Mouse (Mus musculus): ENCODE data around the gene Rrn3. TPM values are rescaled to one million over a fixed set of nuclear protein-coding genes. Genes with fewer than 3 reads are reported as not detected.
A peak's percentile ranks its signal among the peaks of the same experiment; 100 is the strongest.
"Not testable (repeated sequence)": the region's sequence is repeated elsewhere in the genome, so short reads cannot be mapped to it uniquely, and the experiment has no call there.

Rrn3 gene
- polyA plus RNA-seq, 1 experiment = 52.4 TPM

- H3K27ac ChIP-seq (ENCODE audit: insufficient read depth, low read length) = no peak overlapping the region
- no peak overlapping the region for H3K4me3 ChIP-seq (ENCODE audit: insufficient read depth, low read length)
- H3K4me1 ChIP-seq (ENCODE audit: control insufficient read depth, insufficient read depth, low read length) = no peaks in the 10 kb centered on the region
- TF ChIP-seq POLR2A (IDR thresholded peaks at IDR 0.05; ENCODE audit: low read depth, low read length) (no peak), CTCF (IDR thresholded peaks at IDR 0.05; ENCODE audit: borderline replicate concordance, insufficient read depth, low read length) (no peak)
These were observed 30.5 kb upstream of the Rrn3 start for GRCm38 (mm10) chr16:13749981-13750380.

- H3K4me1 ChIP-seq (ENCODE audit: control insufficient read depth, insufficient read depth, low read length) = no peaks in the 10 kb centered on the region
These were observed 29.9 kb upstream of the Rrn3 start for GRCm38 (mm10) chr16:13750626-13751025.

GRCm38 (mm10) chr16:13753986-13754385 is 26.5 kb upstream of the Rrn3 start:
- no peak for TF ChIP-seq POLR2A (IDR thresholded peaks at IDR 0.05; ENCODE audit: low read depth, low read length)
- no peak for TF ChIP-seq CTCF (IDR thresholded peaks at IDR 0.05; ENCODE audit: borderline replicate concordance, insufficient read depth, low read length)
- no peak overlapping the region for H3K4me3 ChIP-seq (ENCODE audit: insufficient read depth, low read length)
- H3K4me1 ChIP-seq (ENCODE audit: control insufficient read depth, insufficient read depth, low read length) = no peaks in the 10 kb centered on the region
- no peak overlapping the region for H3K27ac ChIP-seq (ENCODE audit: insufficient read depth, low read length)

More at GRCm38 (mm10) chr16:13750626-13751025, 29.9 kb upstream of the Rrn3 start:
- H3K27ac ChIP-seq (ENCODE audit: insufficient read depth, low read length) = no peak overlapping the region
- H3K4me3 ChIP-seq (ENCODE audit: insufficient read depth, low read length) = no peak overlapping the region
- no peak for TF ChIP-seq CTCF (IDR thresholded peaks at IDR 0.05; ENCODE audit: borderline replicate concordance, insufficient read depth, low read length)

GRCm38 (mm10) chr16:13754400-13755190 is 25.9 kb upstream of the Rrn3 start:
- no peaks in the 10 kb centered on the region for H3K4me1 ChIP-seq (ENCODE audit: control insufficient read depth, insufficient read depth, low read length)
- H3K27ac ChIP-seq (ENCODE audit: insufficient read depth, low read length) = 0 out of 2 replicates have a peak overlapping the region, but pooled peaks have one; percentile 22
- H3K4me3 ChIP-seq (ENCODE audit: insufficient read depth, low read length) = peak overlapping the region; percentile 67
- no peak; the same call in 1 of the 2 replicates for TF ChIP-seq POLR2A (IDR thresholded peaks at IDR 0.05; ENCODE audit: low read depth, low read length)
- no peak for TF ChIP-seq CTCF (IDR thresholded peaks at IDR 0.05; ENCODE audit: borderline replicate concordance, insufficient read depth, low read length)

- TF ChIP-seq POLR2A (IDR thresholded peaks at IDR 0.05; ENCODE audit: low read depth, low read length) (no peak), CTCF (IDR thresholded peaks at IDR 0.05; ENCODE audit: borderline replicate concordance, insufficient read depth, low read length) (no peak)
- no peak overlapping the region for H3K4me3 ChIP-seq (ENCODE audit: insufficient read depth, low read length)
- no peak overlapping the region for H3K27ac ChIP-seq (ENCODE audit: insufficient read depth, low read length)
- no peaks in the 10 kb centered on the region for H3K4me1 ChIP-seq (ENCODE audit: control insufficient read depth, insufficient read depth, low read length)
These were observed 22.7 kb upstream of the Rrn3 start for GRCm38 (mm10) chr16:13757823-13758222.

GRCm38 (mm10) chr16:13762807-13763206 is 17.7 kb upstream of the Rrn3 start:
- not testable (repeated sequence) for H3K4me1 ChIP-seq (ENCODE audit: control insufficient read depth, insufficient read depth, low read length); H3K4me3 ChIP-seq (ENCODE audit: insufficient read depth, low read length); H3K27ac ChIP-seq (ENCODE audit: insufficient read depth, low read length)

- no peak overlapping the region for H3K27ac ChIP-seq (ENCODE audit: insufficient read depth, low read length)
- no peaks in the 10 kb centered on the region; the same call in 1 of the 2 replicates for H3K4me1 ChIP-seq (ENCODE audit: control insufficient read depth, insufficient read depth, low read length)
- TF ChIP-seq POLR2A (IDR thresholded peaks at IDR 0.05; ENCODE audit: low read depth, low read length) (no peak), CTCF (IDR thresholded peaks at IDR 0.05; ENCODE audit: borderline replicate concordance, insufficient read depth, low read length) (no peak)
- H3K4me3 ChIP-seq (ENCODE audit: insufficient read depth, low read length) = no peak overlapping the region
These were observed 16.0 kb upstream of the Rrn3 start for GRCm38 (mm10) chr16:13764519-13764918.

- Histone ChIP-seq H3K4me1 (ENCODE audit: control insufficient read depth, insufficient read depth, low read length) (no peaks in the 10 kb centered on the region; the same call in 1 of the 2 replicates), H3K27ac (ENCODE audit: insufficient read depth, low read length) (peak overlapping the region; percentile 96), H3K4me3 (ENCODE audit: insufficient read depth, low read length) (no peak overlapping the region)
- no peak for TF ChIP-seq POLR2A (IDR thresholded peaks at IDR 0.05; ENCODE audit: low read depth, low read length)
- no peak for TF ChIP-seq CTCF (IDR thresholded peaks at IDR 0.05; ENCODE audit: borderline replicate concordance, insufficient read depth, low read length)
These were observed 14.1 kb upstream of the Rrn3 start for GRCm38 (mm10) chr16:13766367-13766766.

GRCm38 (mm10) chr16:13771603-13772002 is 8.9 kb upstream of the Rrn3 start:
- not testable (repeated sequence) for H3K4me3 ChIP-seq (ENCODE audit: insufficient read depth, low read length); H3K4me1 ChIP-seq (ENCODE audit: control insufficient read depth, insufficient read depth, low read length); H3K27ac ChIP-seq (ENCODE audit: insufficient read depth, low read length)

GRCm38 (mm10) chr16:13772051-13772450 is 8.5 kb upstream of the Rrn3 start:
- not testable (repeated sequence) for H3K4me1 ChIP-seq (ENCODE audit: control insufficient read depth, insufficient read depth, low read length); H3K4me3 ChIP-seq (ENCODE audit: insufficient read depth, low read length); H3K27ac ChIP-seq (ENCODE audit: insufficient read depth, low read length)

GRCm38 (mm10) chr16:13774011-13774410 is 6.5 kb upstream of the Rrn3 start:
- H3K4me1 ChIP-seq (ENCODE audit: control insufficient read depth, insufficient read depth, low read length); H3K27ac ChIP-seq (ENCODE audit: insufficient read depth, low read length); H3K4me3 ChIP-seq (ENCODE audit: insufficient read depth, low read length): not testable (repeated sequence)

- not testable (repeated sequence) for H3K4me1 ChIP-seq (ENCODE audit: control insufficient read depth, insufficient read depth, low read length); H3K27ac ChIP-seq (ENCODE audit: insufficient read depth, low read length); H3K4me3 ChIP-seq (ENCODE audit: insufficient read depth, low read length)
These were observed 5.9 kb upstream of the Rrn3 start for GRCm38 (mm10) chr16:13774651-13775050.

Measured in embryonic fibroblast, embryonic 13.5 days (primary cell).